Mouse (Mus musculus) CD8-positive naive resting alpha-beta T cell, adult 57 days (primary cell): ENCODE data around the gene Nme1. TPM values are rescaled to one million over a fixed set of nuclear protein-coding genes. Genes with fewer than 3 reads are reported as not detected.

Source experiments
- total RNA-seq: library from RNA; stranded (reverse); gene quantifications from one replicate; pipeline ENCODE4 v1.2.4, GENCODE M21; 2023

Nme1 gene
- 32.0 TPM for total RNA-seq

DNA sequence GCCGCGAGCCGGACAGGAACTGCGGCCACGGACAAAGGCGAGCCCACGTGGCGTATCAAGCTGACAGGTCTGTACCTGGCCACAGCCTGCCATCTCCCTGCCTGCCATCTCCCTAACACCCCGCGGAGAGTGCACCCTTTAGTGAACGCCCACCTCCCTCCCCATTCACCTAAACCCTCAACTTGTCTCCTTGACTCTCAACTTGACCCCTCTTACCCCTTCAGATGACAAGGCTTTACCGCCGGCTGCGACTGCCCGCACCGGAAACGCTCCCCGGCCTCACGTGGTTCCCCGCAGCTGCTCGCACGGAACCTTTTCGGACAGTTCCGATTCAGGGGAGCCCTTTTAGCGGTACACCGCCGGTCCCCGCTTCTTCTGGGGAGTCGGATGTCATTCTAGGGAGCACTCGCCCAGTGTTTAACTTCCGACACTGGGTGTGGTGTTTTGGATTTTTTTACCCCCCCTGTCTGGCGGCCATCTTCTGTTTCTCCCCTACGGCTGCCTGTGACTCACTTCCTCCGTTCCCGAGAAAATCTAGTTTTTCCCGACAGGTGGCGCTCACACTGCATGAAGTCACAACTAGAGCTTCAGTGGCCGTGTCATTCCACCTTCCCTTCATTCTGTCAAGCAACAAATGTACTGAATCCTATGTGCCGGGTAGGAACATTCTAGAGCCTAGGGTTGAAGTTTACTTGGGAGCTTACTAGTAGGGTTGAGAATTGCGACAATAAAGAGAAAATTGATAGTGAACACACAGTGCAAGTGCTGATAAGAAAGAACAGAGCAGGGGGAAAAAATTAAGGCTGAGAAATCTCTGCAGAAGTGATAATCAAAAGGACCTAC is at the start of gene Nme1, which contains the start of gene Gm20390:
Gene Nme1, minus strand, starts transcription at position 517 of the 843 bp plus-strand sequence.
Gene Gm20390, minus strand, starts transcription at position 289 of the 843 bp plus-strand sequence.

DNA sequence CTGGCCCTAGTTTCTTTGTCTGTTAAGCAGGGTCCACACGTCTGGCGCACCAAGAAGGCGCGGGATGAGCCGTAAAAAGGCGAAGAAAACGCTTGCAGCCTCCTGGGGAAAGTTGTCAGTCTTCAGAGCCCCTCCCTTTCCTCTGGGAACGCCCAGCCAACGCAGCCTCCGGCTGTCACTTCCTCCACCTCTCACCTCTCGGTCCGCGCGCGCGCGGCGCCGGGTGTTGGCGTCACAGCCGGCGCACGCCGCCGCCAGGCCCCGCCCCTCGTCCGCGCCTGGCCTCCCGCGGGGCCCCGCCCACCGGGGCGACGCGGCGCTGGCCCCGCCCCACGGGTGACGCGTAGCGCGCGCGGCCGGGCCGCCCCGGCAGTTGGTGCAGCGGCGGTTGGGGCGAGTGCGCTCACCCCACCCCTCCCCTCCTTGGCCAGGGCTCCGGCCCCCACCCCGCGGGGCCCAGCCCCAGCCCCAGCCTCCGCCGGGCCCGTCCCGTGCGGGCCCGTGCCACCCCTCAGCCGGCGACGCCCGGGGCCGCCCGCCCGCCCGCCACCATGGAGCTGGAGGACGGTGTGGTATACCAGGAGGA is 27.5 kb upstream of the Nme1 start, which contains the start of gene Spag9:
Gene Spag9, plus strand, starts transcription at position 372 of the 586 bp plus-strand sequence.

DNA sequence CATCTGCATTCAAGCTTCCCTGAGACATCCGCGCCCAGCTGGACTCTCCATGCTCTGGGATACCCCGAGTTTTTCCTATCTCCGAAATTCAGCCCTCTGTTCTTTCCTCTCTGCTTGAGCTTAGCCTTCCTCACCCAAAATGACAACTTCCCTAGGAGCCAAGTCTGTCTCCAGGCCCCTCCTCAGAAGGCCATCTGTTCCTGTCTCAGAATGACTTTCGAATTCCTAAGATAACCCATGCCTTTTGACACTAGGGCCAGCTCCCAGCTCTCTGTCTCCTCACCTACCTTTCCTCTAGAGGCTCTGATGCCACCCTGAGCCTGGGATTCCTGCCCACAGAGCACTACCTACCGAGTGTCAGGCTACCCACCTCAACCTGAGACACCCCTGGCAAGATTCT is 12.2 kb downstream of the Nme1 start, which contains the start of gene Nme2:
Gene Nme2, minus strand, starts transcription at position 101 of the 400 bp plus-strand sequence.

Other genes with a start within 250 kb of the Nme1 start
- gene Utp18, start 82.8 kb downstream of the Nme1 start, total RNA-seq = 57.3 TPM
- 69.9 TPM for gene Mbtd1, start 82.7 kb downstream of the Nme1 start, total RNA-seq
- gene Nme2, start 12.3 kb downstream of the Nme1 start, total RNA-seq = 241 TPM
- 61.1 TPM for gene Gm20390, start 228 bp downstream of the Nme1 start, total RNA-seq
- 68.6 TPM for gene Spag9, start 27.6 kb upstream of the Nme1 start, total RNA-seq
- gene Tob1, start 242.9 kb upstream of the Nme1 start, total RNA-seq = 97.6 TPM